Mouse (Mus musculus) heart, postnatal 0 days (tissue): ENCODE results near the gene Chd6. TPM values are rescaled to one million over a fixed set of nuclear protein-coding genes. Genes with fewer than 3 reads are reported as not detected.

Experiments used
- ATAC-seq: fragments of 200-750 bp; cut with Nextera tagmentation; 2 replicates; pipeline ENCODE4 v1.8.0; 2017; ENCODE audit warnings: low read depth, moderate number of reproducible peaks, moderate library complexity; ENCODE audit not compliant: insufficient read depth
- DNase-seq: peaks from one replicate; pipeline ENCODE4 v3.0.0-alpha.2; 2016; ENCODE audit warnings: low spot score
- H3K27ac ChIP-seq: fragments of 300-500 bp; sonication (generic); 2 replicates; pipeline ENCODE4 v1.5.1; 2014; ENCODE audit warnings: low read depth, mild to moderate bottlenecking
- H3K27me3 ChIP-seq: fragments of 300-500 bp; sonication (generic); 2 replicates; pipeline ENCODE4 v1.6.1; 2014; ENCODE audit warnings: low read length, mixed read lengths; ENCODE audit not compliant: control insufficient read depth, insufficient read depth
- H3K36me3 ChIP-seq: fragments of 300-500 bp; sonication (generic); replicated peaks from 2 replicates; pipeline ENCODE4 v1.6.1; 2014; ENCODE audit warnings: low read length, mixed read lengths; ENCODE audit not compliant: control insufficient read depth, insufficient read depth
- H3K4me1 ChIP-seq: fragments of 300-500 bp; sonication (generic); 2 replicates; pipeline ENCODE4 v1.6.1; 2014; ENCODE audit warnings: antibody characterized with exemption; ENCODE audit not compliant: control insufficient read depth, insufficient read depth
- H3K4me2 ChIP-seq: fragments of 300-500 bp; sonication (generic); 2 replicates; pipeline ENCODE4 v1.6.1; 2014; ENCODE audit warnings: low read depth, mild to moderate bottlenecking, low read length, moderate library complexity
- H3K4me3 ChIP-seq: fragments of 300-500 bp; sonication (generic); 2 replicates; pipeline ENCODE4 v1.5.1; 2014; ENCODE audit warnings: low read depth, low read length
- H3K9ac ChIP-seq: fragments of 300-500 bp; sonication (generic); replicated peaks from 2 replicates; pipeline ENCODE4 v1.6.1; 2014; ENCODE audit warnings: low read depth, low read length, mixed read lengths
- H3K9me3 ChIP-seq: fragments of 300-500 bp; sonication (generic); replicated peaks from 2 replicates; pipeline ENCODE4 v1.6.1; 2016; ENCODE audit warnings: low read length; ENCODE audit not compliant: control insufficient read depth
- CTCF ChIP-seq: IDR thresholded peaks from 2 replicates; pipeline ENCODE4 v1.5.1; 2016; ENCODE audit warnings: antibody characterized with exemption, control low read depth, low read depth
- EP300 ChIP-seq: IDR thresholded peaks from 2 replicates; pipeline ENCODE4 v1.6.1; 2016; ENCODE audit warnings: antibody characterized with exemption, low read depth
- WGBS: fragments of 180-500 bp; shearing (Covaris S2); extraction: QIAGEN DNeasy Blood & Tissue Kit; methylation state at CpG from one replicate; pipeline ENCODE4 v1.1.7; 2014; 5-methylcytosine and 5-hydroxymethylcytosine counted together
- polyA plus RNA-seq: library from polyadenylated mRNA; unstranded; fragments of >200 nt; fragmentation: Nextera tagmentation; extraction: Ambion mirVana; gene quantifications from 2 replicates; pipeline ENCODE4 v1.2.1, GENCODE M21; 2015
- total RNA-seq: library from RNA; depleted of rRNA; stranded (reverse); fragments of >200 nt; gene quantifications from 2 replicates; pipeline ENCODE4 v1.2.3, GENCODE M21; 2014; ENCODE audit warnings: low replicate concordance

Gene Chd6
- total and polyA plus RNA-seq, 2 experiments from 2014 or later = 14.5 to 37.7 TPM

GRCm38 (mm10) chr2:161066097-161066759 lies 42.6 kb downstream of the Chd6 start:
- Histone ChIP-seq H3K27ac (no peak overlapping the region), H3K4me3 (no peak overlapping the region), H3K9me3 (no peaks in the 10 kb centered on the region), H3K4me2 (no peak overlapping the region), H3K9ac (no peak overlapping the region), H3K4me1 (peaks cover 19% of the 10 kb centered on the region), H3K27me3 (no peaks in the 10 kb centered on the region), H3K36me3 (no peaks in the 10 kb centered on the region)
- ATAC-seq (no peak), DNase-seq (no peak)
- no peak for TF ChIP-seq CTCF
- TF ChIP-seq EP300 = no peak
- WGBS = 49% methylated on average over 10 of the region's 10 CpGs

- no peak overlapping the region for H3K27ac ChIP-seq
- 87% methylated on average over 2 of the region's 2 CpGs for WGBS
- peaks cover 19% of the 10 kb centered on the region for H3K4me1 ChIP-seq
- no peak for TF ChIP-seq EP300
- no peak for TF ChIP-seq CTCF
- no peak overlapping the region for H3K9ac ChIP-seq
- H3K36me3 ChIP-seq = no peaks in the 10 kb centered on the region
- H3K27me3 ChIP-seq = no peaks in the 10 kb centered on the region
- no peaks in the 10 kb centered on the region for H3K9me3 ChIP-seq
- no peak for DNase-seq
- H3K4me3 ChIP-seq = no peak overlapping the region
- no peak for ATAC-seq
- no peak overlapping the region for H3K4me2 ChIP-seq
These were observed 43.3 kb downstream of the Chd6 start for GRCm38 (mm10) chr2:161065594-161065993.

- Histone ChIP-seq H3K27ac (no peak overlapping the region), H3K4me3 (no peak overlapping the region), H3K9me3 (no peaks in the 10 kb centered on the region), H3K9ac (no peak overlapping the region), H3K4me2 (no peak overlapping the region), H3K36me3 (no peaks in the 10 kb centered on the region), H3K4me1 (peaks cover 19% of the 10 kb centered on the region), H3K27me3 (no peaks in the 10 kb centered on the region)
- WGBS = 20% methylated on average over 1 of the region's 1 CpGs
- no peak for TF ChIP-seq EP300
- TF ChIP-seq CTCF = no peak
- ATAC-seq (no peak), DNase-seq (no peak)
These were observed 44.0 kb downstream of the Chd6 start for GRCm38 (mm10) chr2:161064836-161065235.

- WGBS = 84% methylated on average over 4 of the region's 4 CpGs
- H3K4me2 ChIP-seq = no peak overlapping the region
- TF ChIP-seq EP300 (no peak), CTCF (no peak)
- DNase-seq (no peak), ATAC-seq (no peak)
- no peaks in the 10 kb centered on the region for H3K9me3 ChIP-seq
- no peak overlapping the region for H3K27ac ChIP-seq
- H3K36me3 ChIP-seq = no peaks in the 10 kb centered on the region
- no peak overlapping the region for H3K4me3 ChIP-seq
- no peaks in the 10 kb centered on the region; the same call in 1 of the 2 replicates for H3K4me1 ChIP-seq
- no peak overlapping the region for H3K9ac ChIP-seq
- H3K27me3 ChIP-seq = no peaks in the 10 kb centered on the region
These were observed 50.0 kb downstream of the Chd6 start for GRCm38 (mm10) chr2:161058841-161059240.

- ATAC-seq = no peak
- H3K9ac ChIP-seq = no peak overlapping the region
- no peak for DNase-seq
- no peaks in the 10 kb centered on the region; the same call in 1 of the 2 replicates for H3K4me1 ChIP-seq
- H3K27me3 ChIP-seq = no peaks in the 10 kb centered on the region
- no peak overlapping the region for H3K27ac ChIP-seq
- WGBS = 77% methylated on average over 2 of the region's 2 CpGs
- peaks cover 19% of the 10 kb centered on the region for H3K36me3 ChIP-seq
- H3K4me2 ChIP-seq = no peak overlapping the region
- H3K4me3 ChIP-seq = no peak overlapping the region
- TF ChIP-seq EP300 (no peak), CTCF (no peak)
- H3K9me3 ChIP-seq = no peaks in the 10 kb centered on the region
These were observed 55.1 kb downstream of the Chd6 start for GRCm38 (mm10) chr2:161053765-161054164.

- no peaks in the 10 kb centered on the region for H3K9me3 ChIP-seq
- H3K4me2 ChIP-seq = no peak overlapping the region
- H3K9ac ChIP-seq = no peak overlapping the region
- WGBS = 93% methylated on average over 5 of the region's 5 CpGs
- ATAC-seq (no peak), DNase-seq (no peak)
- no peak overlapping the region for H3K4me3 ChIP-seq
- H3K27ac ChIP-seq = no peak overlapping the region
- no peaks in the 10 kb centered on the region; the same call in 1 of the 2 replicates for H3K4me1 ChIP-seq
- TF ChIP-seq EP300 = no peak
- no peak for TF ChIP-seq CTCF
- peaks cover 23% of the 10 kb centered on the region for H3K36me3 ChIP-seq
- no peaks in the 10 kb centered on the region for H3K27me3 ChIP-seq
These were observed 56.7 kb downstream of the Chd6 start for GRCm38 (mm10) chr2:161052175-161052574.
